Mouse (Mus musculus): ENCODE results near the gene Wnt3a. TPM values are rescaled to one million over a fixed set of nuclear protein-coding genes. Genes with fewer than 3 reads are reported as not detected.

The Wnt3a gene
- polyA plus RNA-seq, 1 experiment from 2014 or later, result not detected

- H3K9me3 ChIP-seq (ENCODE audit: control insufficient read depth), result no peaks in the 10 kb centered on the region
- H3K4me2 ChIP-seq (replicated peaks; ENCODE audit: low read depth), result no peak overlapping the region
- no peak overlapping the region for H3K27ac ChIP-seq (ENCODE audit: low read depth, low read length)
- no peaks in the 10 kb centered on the region for H3K36me3 ChIP-seq (ENCODE audit: control insufficient read depth, insufficient read depth)
- 71% methylated on average over 3 of the region's 3 CpGs for WGBS
- no peak for TF ChIP-seq CTCF (IDR thresholded peaks at IDR 0.05; ENCODE audit: low read depth)
- H3K4me3 ChIP-seq (ENCODE audit: low read depth, low read length), result no peak overlapping the region
- H3K4me1 ChIP-seq (replicated peaks; ENCODE audit: control insufficient read depth, insufficient read depth, low read length), result no peaks in the 10 kb centered on the region
- H3K27me3 ChIP-seq (replicated peaks; ENCODE audit: control insufficient read depth, insufficient read depth, low read length), result no peaks in the 10 kb centered on the region; the same call in 1 of the 2 replicates
- H3K9ac ChIP-seq (ENCODE audit: low read depth, low read length), result no peak overlapping the region
- no peak for ATAC-seq
Measured at GRCm38 (mm10) chr11:59322988-59323387, 32.4 kb upstream of the Wnt3a start.

- 71% methylated on average over 6 of the region's 6 CpGs for WGBS
- no peak overlapping the region for H3K4me2 ChIP-seq (replicated peaks; ENCODE audit: low read depth)
- H3K9me3 ChIP-seq (ENCODE audit: control insufficient read depth), result no peaks in the 10 kb centered on the region
- no peak for ATAC-seq
- H3K27ac ChIP-seq (ENCODE audit: low read depth, low read length), result no peak overlapping the region
- H3K9ac ChIP-seq (ENCODE audit: low read depth, low read length), result no peak overlapping the region
- TF ChIP-seq CTCF (IDR thresholded peaks at IDR 0.05; ENCODE audit: low read depth), result no peak
- no peak overlapping the region for H3K4me3 ChIP-seq (ENCODE audit: low read depth, low read length)
- no peaks in the 10 kb centered on the region; the same call in 1 of the 2 replicates for H3K27me3 ChIP-seq (replicated peaks; ENCODE audit: control insufficient read depth, insufficient read depth, low read length)
- no peaks in the 10 kb centered on the region for H3K36me3 ChIP-seq (ENCODE audit: control insufficient read depth, insufficient read depth)
- no peaks in the 10 kb centered on the region for H3K4me1 ChIP-seq (replicated peaks; ENCODE audit: control insufficient read depth, insufficient read depth, low read length)
Measured at GRCm38 (mm10) chr11:59316517-59316916, 26.0 kb upstream of the Wnt3a start.

DNA sequence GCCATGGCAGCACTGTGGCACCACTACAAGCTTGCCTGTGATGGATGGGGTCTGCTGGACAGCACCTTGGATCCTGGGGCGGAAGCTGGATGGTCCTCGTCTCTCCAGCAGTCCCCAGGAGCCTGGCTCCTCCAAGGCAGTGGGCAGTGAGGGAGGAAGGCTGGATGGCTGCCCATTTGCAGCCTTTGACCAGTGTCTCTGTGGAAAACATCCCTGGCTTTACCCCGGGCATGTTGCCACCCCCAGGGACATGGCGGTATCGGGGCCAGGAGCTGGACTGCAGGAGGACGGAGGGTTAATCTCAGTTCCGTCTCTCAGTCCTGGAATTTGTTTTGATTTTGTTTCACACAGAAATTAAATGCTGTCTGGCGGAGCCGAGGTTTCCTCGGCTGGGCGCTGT lies 23.4 kb upstream of the Wnt3a start:
- H3K27ac ChIP-seq (ENCODE audit: low read depth, low read length), result no peak overlapping the region
- WGBS, result 58% methylated on average over 11 of the region's 11 CpGs
- H3K4me1 ChIP-seq (replicated peaks; ENCODE audit: control insufficient read depth, insufficient read depth, low read length), result no peaks in the 10 kb centered on the region
- no peaks in the 10 kb centered on the region for H3K9me3 ChIP-seq (ENCODE audit: control insufficient read depth)
- H3K36me3 ChIP-seq (ENCODE audit: control insufficient read depth, insufficient read depth), result no peaks in the 10 kb centered on the region
- H3K27me3 ChIP-seq (replicated peaks; ENCODE audit: control insufficient read depth, insufficient read depth, low read length), result peaks cover 6% of the 10 kb centered on the region
- no peak overlapping the region for H3K4me3 ChIP-seq (ENCODE audit: low read depth, low read length)
- H3K4me2 ChIP-seq (replicated peaks; ENCODE audit: low read depth), result no peak overlapping the region
- ATAC-seq, result no peak
- H3K9ac ChIP-seq (ENCODE audit: low read depth, low read length), result no peak overlapping the region
- TF ChIP-seq CTCF (IDR thresholded peaks at IDR 0.05; ENCODE audit: low read depth), result no peak

DNA sequence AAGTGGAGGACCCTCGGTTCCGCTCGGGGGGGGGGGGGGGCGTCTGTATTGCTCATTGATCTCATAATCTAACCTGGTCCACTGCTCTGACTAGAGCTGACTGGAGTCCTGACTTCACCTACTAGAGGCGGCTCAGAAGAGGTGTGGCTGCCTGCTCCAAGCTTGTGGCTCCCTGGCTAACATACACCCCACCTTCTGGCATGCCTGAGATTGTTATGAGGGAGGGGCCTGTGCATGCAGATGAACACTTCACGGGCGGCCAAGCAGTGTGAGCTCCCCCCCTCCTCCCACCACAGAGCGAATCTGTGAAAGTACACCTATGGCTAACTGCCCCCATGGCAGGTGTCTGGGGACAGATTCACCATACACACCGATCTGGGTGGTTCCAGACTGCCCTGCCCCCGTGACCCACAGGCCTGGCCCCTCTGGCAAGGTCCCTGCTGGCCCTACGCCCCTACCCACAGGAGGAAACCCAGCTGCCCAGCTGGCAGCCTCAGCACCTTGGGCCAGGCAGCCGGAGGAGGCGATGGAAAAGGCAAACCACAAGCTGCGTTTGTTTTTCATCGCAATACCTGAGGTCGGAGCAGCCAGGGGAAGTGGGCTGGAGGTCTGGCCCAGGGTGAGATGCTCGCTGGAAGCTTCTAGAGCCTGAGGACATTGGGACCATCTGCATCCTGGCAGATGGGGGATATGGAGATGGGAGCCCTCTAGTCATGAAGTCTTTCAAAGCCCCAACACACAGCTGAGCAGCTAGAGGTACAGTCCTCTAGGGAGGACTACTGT lies 22.7 kb upstream of the Wnt3a start:
- H3K36me3 ChIP-seq (ENCODE audit: control insufficient read depth, insufficient read depth), result no peaks in the 10 kb centered on the region
- no peaks in the 10 kb centered on the region for H3K9me3 ChIP-seq (ENCODE audit: control insufficient read depth)
- H3K27ac ChIP-seq (ENCODE audit: low read depth, low read length), result no peak overlapping the region
- peaks cover 13% of the 10 kb centered on the region for H3K27me3 ChIP-seq (replicated peaks; ENCODE audit: control insufficient read depth, insufficient read depth, low read length)
- H3K4me2 ChIP-seq (replicated peaks; ENCODE audit: low read depth), result no peak overlapping the region
- H3K4me3 ChIP-seq (ENCODE audit: low read depth, low read length), result no peak overlapping the region
- no peak overlapping the region for H3K9ac ChIP-seq (ENCODE audit: low read depth, low read length)
- TF ChIP-seq CTCF (IDR thresholded peaks at IDR 0.05; ENCODE audit: low read depth), result no peak
- no peaks in the 10 kb centered on the region for H3K4me1 ChIP-seq (replicated peaks; ENCODE audit: control insufficient read depth, insufficient read depth, low read length)
- no peak for ATAC-seq
- 45% methylated on average over 17 of the region's 17 CpGs for WGBS

DNA sequence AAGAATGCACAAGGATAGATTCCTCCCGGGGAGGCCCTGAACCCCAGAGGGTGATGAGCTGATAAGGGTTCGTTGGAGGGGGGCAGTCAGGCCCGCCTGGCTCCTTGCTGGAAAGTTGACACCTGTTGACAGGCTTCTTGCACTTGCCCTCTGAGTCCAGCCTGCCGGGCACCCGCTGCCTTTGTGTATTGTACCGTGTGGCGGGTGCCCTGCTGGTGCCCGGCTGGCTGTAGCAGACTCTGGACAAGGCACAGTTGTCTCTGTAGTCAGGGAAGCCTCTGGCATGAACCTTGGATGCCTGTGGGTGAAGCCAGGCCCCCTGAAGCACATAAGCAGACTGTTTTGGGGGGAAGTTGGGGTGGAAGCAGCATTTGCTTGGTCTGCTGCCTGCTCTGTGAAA lies 21.9 kb upstream of the Wnt3a start:
- no peak for TF ChIP-seq CTCF (IDR thresholded peaks at IDR 0.05; ENCODE audit: low read depth)
- Histone ChIP-seq H3K4me2 (replicated peaks; ENCODE audit: low read depth) (no peak overlapping the region), H3K27ac (ENCODE audit: low read depth, low read length) (no peak overlapping the region), H3K27me3 (replicated peaks; ENCODE audit: control insufficient read depth, insufficient read depth, low read length) (peaks cover 19% of the 10 kb centered on the region), H3K4me1 (replicated peaks; ENCODE audit: control insufficient read depth, insufficient read depth, low read length) (no peaks in the 10 kb centered on the region), H3K9ac (ENCODE audit: low read depth, low read length) (no peak overlapping the region), H3K9me3 (ENCODE audit: control insufficient read depth) (no peaks in the 10 kb centered on the region), H3K36me3 (ENCODE audit: control insufficient read depth, insufficient read depth) (no peaks in the 10 kb centered on the region), H3K4me3 (ENCODE audit: low read depth, low read length) (no peak overlapping the region)
- WGBS, result 50% methylated on average over 8 of the region's 8 CpGs
- ATAC-seq, result no peak

DNA sequence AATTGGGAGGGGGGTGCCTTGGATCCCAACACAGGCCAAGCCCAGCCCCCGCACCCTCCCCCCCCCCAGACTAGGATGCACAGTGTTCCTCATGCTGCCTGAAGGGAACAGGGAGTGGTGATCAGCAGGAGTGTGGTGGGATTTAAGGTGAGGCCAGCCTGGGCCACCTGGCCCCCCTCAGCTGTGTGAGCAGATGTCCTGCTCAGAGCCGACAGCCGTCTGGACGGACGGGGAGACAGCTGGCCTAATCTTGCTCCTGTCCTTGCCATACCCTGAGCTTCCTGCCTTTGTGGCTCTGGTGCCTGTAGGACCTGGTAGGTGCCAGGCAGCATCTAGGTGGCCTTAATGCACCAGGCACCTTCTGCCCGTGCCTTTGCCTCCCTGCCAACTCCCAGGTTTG lies 21.5 kb upstream of the Wnt3a start:
- no peaks in the 10 kb centered on the region for H3K36me3 ChIP-seq (ENCODE audit: control insufficient read depth, insufficient read depth)
- no peaks in the 10 kb centered on the region; the same call in 1 of the 2 replicates for H3K4me1 ChIP-seq (replicated peaks; ENCODE audit: control insufficient read depth, insufficient read depth, low read length)
- no peak overlapping the region for H3K4me2 ChIP-seq (replicated peaks; ENCODE audit: low read depth)
- ATAC-seq, result no peak
- peaks cover 23% of the 10 kb centered on the region for H3K27me3 ChIP-seq (replicated peaks; ENCODE audit: control insufficient read depth, insufficient read depth, low read length)
- H3K9ac ChIP-seq (ENCODE audit: low read depth, low read length), result no peak overlapping the region
- H3K4me3 ChIP-seq (ENCODE audit: low read depth, low read length), result no peak overlapping the region
- no peak for TF ChIP-seq CTCF (IDR thresholded peaks at IDR 0.05; ENCODE audit: low read depth)
- H3K27ac ChIP-seq (ENCODE audit: low read depth, low read length), result no peak overlapping the region
- WGBS, result 67% methylated on average over 6 of the region's 6 CpGs
- no peaks in the 10 kb centered on the region for H3K9me3 ChIP-seq (ENCODE audit: control insufficient read depth)
